Mouse (Mus musculus): ENCODE measurements around the gene Cdc14a. TPM values are rescaled to one million over a fixed set of nuclear protein-coding genes. Genes with fewer than 3 reads are reported as not detected.

Cdc14a gene
- polyA plus RNA-seq, 1 experiment from 2014 or later = 14.3 TPM

- no peak overlapping the region for H3K4me3 ChIP-seq (ENCODE audit: low read length)
- H3K4me1 ChIP-seq (ENCODE audit: insufficient read depth, low read length) = no peaks in the 10 kb centered on the region
- H3K27me3 ChIP-seq (ENCODE audit: insufficient read depth, low read length) = no peaks in the 10 kb centered on the region
- H3K27ac ChIP-seq (ENCODE audit: low read length) = no peak overlapping the region
- H3K9me3 ChIP-seq (ENCODE audit: low read length) = no peaks in the 10 kb centered on the region
- ATAC-seq (ENCODE audit: low FRiP score, low TSS enrichment) = peak; percentile 95
- no peak overlapping the region for H3K4me2 ChIP-seq (replicated peaks; ENCODE audit: low read depth, low read length)
- 0 out of 2 replicates have a peak, but pooled peaks cover 5% of the 10 kb centered on the region for H3K36me3 ChIP-seq (ENCODE audit: insufficient read depth, low read length)
- H3K9ac ChIP-seq (replicated peaks; ENCODE audit: low read length) = no peak overlapping the region
- WGBS = 34% methylated on average over 6 of the region's 6 CpGs
Observed at GRCm38 (mm10) chr3:116338616-116339015, 85.2 kb downstream of the Cdc14a start.

- Histone ChIP-seq H3K36me3 (ENCODE audit: insufficient read depth, low read length) (0 out of 2 replicates have a peak, but pooled peaks cover 1% of the 10 kb centered on the region), H3K9ac (replicated peaks; ENCODE audit: low read length) (no peak overlapping the region), H3K4me1 (ENCODE audit: insufficient read depth, low read length) (no peaks in the 10 kb centered on the region), H3K4me3 (ENCODE audit: low read length) (no peak overlapping the region), H3K27ac (ENCODE audit: low read length) (no peak overlapping the region), H3K4me2 (replicated peaks; ENCODE audit: low read depth, low read length) (no peak overlapping the region), H3K27me3 (ENCODE audit: insufficient read depth, low read length) (no peaks in the 10 kb centered on the region), H3K9me3 (ENCODE audit: low read length) (no peaks in the 10 kb centered on the region)
- no peak for ATAC-seq (ENCODE audit: low FRiP score, low TSS enrichment)
- WGBS = 86% methylated on average over 5 of the region's 5 CpGs
Observed at GRCm38 (mm10) chr3:116337840-116338239, 86.0 kb downstream of the Cdc14a start.

GRCm38 (mm10) chr3:116335036-116335435, 88.8 kb downstream of the Cdc14a start:
- no peaks in the 10 kb centered on the region for H3K4me1 ChIP-seq (ENCODE audit: insufficient read depth, low read length)
- WGBS = 83% methylated on average over 4 of the region's 4 CpGs
- no peak for ATAC-seq (ENCODE audit: low FRiP score, low TSS enrichment)
- no peak overlapping the region for H3K4me3 ChIP-seq (ENCODE audit: low read length)
- H3K4me2 ChIP-seq (replicated peaks; ENCODE audit: low read depth, low read length) = no peak overlapping the region
- no peaks in the 10 kb centered on the region for H3K36me3 ChIP-seq (ENCODE audit: insufficient read depth, low read length)
- H3K27ac ChIP-seq (ENCODE audit: low read length) = no peak overlapping the region
- no peaks in the 10 kb centered on the region for H3K9me3 ChIP-seq (ENCODE audit: low read length)
- no peak overlapping the region for H3K9ac ChIP-seq (replicated peaks; ENCODE audit: low read length)
- no peaks in the 10 kb centered on the region for H3K27me3 ChIP-seq (ENCODE audit: insufficient read depth, low read length)

- Histone ChIP-seq H3K4me3 (ENCODE audit: low read length) (no peak overlapping the region), H3K36me3 (ENCODE audit: insufficient read depth, low read length) (0 out of 2 replicates have a peak, but pooled peaks cover under 1% of the 10 kb centered on the region), H3K9ac (replicated peaks; ENCODE audit: low read length) (no peak overlapping the region), H3K9me3 (ENCODE audit: low read length) (no peaks in the 10 kb centered on the region), H3K4me2 (replicated peaks; ENCODE audit: low read depth, low read length) (no peak overlapping the region), H3K27ac (ENCODE audit: low read length) (no peak overlapping the region), H3K27me3 (ENCODE audit: insufficient read depth, low read length) (no peaks in the 10 kb centered on the region), H3K4me1 (ENCODE audit: insufficient read depth, low read length) (no peaks in the 10 kb centered on the region)
- no peak for ATAC-seq (ENCODE audit: low FRiP score, low TSS enrichment)
- WGBS = 86% methylated on average over 6 of the region's 6 CpGs
Observed at GRCm38 (mm10) chr3:116333711-116334110, 90.1 kb downstream of the Cdc14a start.

GRCm38 (mm10) chr3:116333229-116333628, 90.6 kb downstream of the Cdc14a start:
- Histone ChIP-seq H3K4me2 (replicated peaks; ENCODE audit: low read depth, low read length) (no peak overlapping the region), H3K36me3 (ENCODE audit: insufficient read depth, low read length) (0 out of 2 replicates have a peak, but pooled peaks cover 6% of the 10 kb centered on the region)

GRCm38 (mm10) chr3:116331811-116332464, 91.9 kb downstream of the Cdc14a start:
- Histone ChIP-seq H3K9me3 (ENCODE audit: low read length) (no peaks in the 10 kb centered on the region), H3K4me2 (replicated peaks; ENCODE audit: low read depth, low read length) (no peak overlapping the region), H3K36me3 (ENCODE audit: insufficient read depth, low read length) (0 out of 2 replicates have a peak, but pooled peaks cover 7% of the 10 kb centered on the region), H3K4me1 (ENCODE audit: insufficient read depth, low read length) (0 out of 2 replicates have a peak, but pooled peaks cover 2% of the 10 kb centered on the region), H3K27ac (ENCODE audit: low read length) (no peak overlapping the region), H3K27me3 (ENCODE audit: insufficient read depth, low read length) (no peaks in the 10 kb centered on the region), H3K9ac (replicated peaks; ENCODE audit: low read length) (no peak overlapping the region), H3K4me3 (ENCODE audit: low read length) (no peak overlapping the region)
- peak; percentile 69; the same call in 1 of the 2 replicates for ATAC-seq (ENCODE audit: low FRiP score, low TSS enrichment)
- 43% methylated on average over 8 of the region's 8 CpGs for WGBS

More at GRCm38 (mm10) chr3:116333229-116333628, 90.6 kb downstream of the Cdc14a start:
- no peaks in the 10 kb centered on the region for H3K9me3 ChIP-seq (ENCODE audit: low read length)
- no peak overlapping the region for H3K9ac ChIP-seq (replicated peaks; ENCODE audit: low read length)
- no peak overlapping the region for H3K27ac ChIP-seq (ENCODE audit: low read length)
- no peaks in the 10 kb centered on the region for H3K4me1 ChIP-seq (ENCODE audit: insufficient read depth, low read length)
- no peaks in the 10 kb centered on the region for H3K27me3 ChIP-seq (ENCODE audit: insufficient read depth, low read length)
- WGBS = 8% methylated on average over 7 of the region's 7 CpGs
- no peak overlapping the region for H3K4me3 ChIP-seq (ENCODE audit: low read length)
- no peak for ATAC-seq (ENCODE audit: low FRiP score, low TSS enrichment)

GRCm38 (mm10) chr3:116329976-116330375, 93.9 kb downstream of the Cdc14a start:
- Histone ChIP-seq H3K9ac (replicated peaks; ENCODE audit: low read length) (no peak overlapping the region), H3K4me3 (ENCODE audit: low read length) (no peak overlapping the region), H3K27me3 (ENCODE audit: insufficient read depth, low read length) (no peaks in the 10 kb centered on the region), H3K4me1 (ENCODE audit: insufficient read depth, low read length) (0 out of 2 replicates have a peak, but pooled peaks cover 3% of the 10 kb centered on the region), H3K9me3 (ENCODE audit: low read length) (no peaks in the 10 kb centered on the region), H3K4me2 (replicated peaks; ENCODE audit: low read depth, low read length) (no peak overlapping the region), H3K27ac (ENCODE audit: low read length) (no peak overlapping the region), H3K36me3 (ENCODE audit: insufficient read depth, low read length) (0 out of 2 replicates have a peak, but pooled peaks cover 7% of the 10 kb centered on the region)
- WGBS = 86% methylated on average over 8 of the region's 8 CpGs
- no peak for ATAC-seq (ENCODE audit: low FRiP score, low TSS enrichment)

GRCm38 (mm10) chr3:116329023-116329762, 94.6 kb downstream of the Cdc14a start:
- Histone ChIP-seq H3K4me1 (ENCODE audit: insufficient read depth, low read length) (0 out of 2 replicates have a peak, but pooled peaks cover 3% of the 10 kb centered on the region), H3K27me3 (ENCODE audit: insufficient read depth, low read length) (no peaks in the 10 kb centered on the region), H3K27ac (ENCODE audit: low read length) (no peak overlapping the region), H3K4me2 (replicated peaks; ENCODE audit: low read depth, low read length) (no peak overlapping the region), H3K36me3 (ENCODE audit: insufficient read depth, low read length) (0 out of 2 replicates have a peak, but pooled peaks cover 7% of the 10 kb centered on the region), H3K9ac (replicated peaks; ENCODE audit: low read length) (no peak overlapping the region), H3K4me3 (ENCODE audit: low read length) (no peak overlapping the region), H3K9me3 (ENCODE audit: low read length) (no peaks in the 10 kb centered on the region)
- WGBS = 65% methylated on average over 18 of the region's 18 CpGs
- peak; percentile 13; the same call in 1 of the 2 replicates for ATAC-seq (ENCODE audit: low FRiP score, low TSS enrichment)

GRCm38 (mm10) chr3:116327616-116328004, 96.2 kb downstream of the Cdc14a start:
- no peak overlapping the region for H3K27ac ChIP-seq (ENCODE audit: low read length)
- no peak overlapping the region for H3K4me3 ChIP-seq (ENCODE audit: low read length)
- 54% methylated on average over 10 of the region's 10 CpGs for whole genome bisulfite sequencing
- 0 out of 2 replicates have a peak, but pooled peaks cover 3% of the 10 kb centered on the region for H3K4me1 ChIP-seq (ENCODE audit: insufficient read depth, low read length)
- no peak overlapping the region for H3K4me2 ChIP-seq (replicated peaks; ENCODE audit: low read depth, low read length)
- H3K27me3 ChIP-seq (ENCODE audit: insufficient read depth, low read length) = no peaks in the 10 kb centered on the region
- no peak for ATAC-seq (ENCODE audit: low FRiP score, low TSS enrichment)
- H3K36me3 ChIP-seq (ENCODE audit: insufficient read depth, low read length) = 0 out of 2 replicates have a peak, but pooled peaks cover 7% of the 10 kb centered on the region
- no peak overlapping the region for H3K9ac ChIP-seq (replicated peaks; ENCODE audit: low read length)
- H3K9me3 ChIP-seq (ENCODE audit: low read length) = no peaks in the 10 kb centered on the region
